Mouse (Mus musculus) cerebellum, adult 2 months (tissue): ENCODE results near the gene Atoh1.

Experiments used
- CTCF ChIP-seq: fragments of 200-500 bp; IDR thresholded peaks from 2 replicates; pipeline ENCODE4 v1.5.1; 2011; ENCODE audit warnings: low read depth, mild to moderate bottlenecking, control low read depth, low read length, moderate library complexity, borderline replicate concordance; ENCODE audit not compliant: insufficient read depth
- POLR2A ChIP-seq: fragments of 200-500 bp; IDR thresholded peaks from 2 replicates; pipeline ENCODE4 v1.6.1; 2011; ENCODE audit warnings: low read length, control low read depth, borderline replicate concordance; ENCODE audit not compliant: insufficient read depth

DNA sequence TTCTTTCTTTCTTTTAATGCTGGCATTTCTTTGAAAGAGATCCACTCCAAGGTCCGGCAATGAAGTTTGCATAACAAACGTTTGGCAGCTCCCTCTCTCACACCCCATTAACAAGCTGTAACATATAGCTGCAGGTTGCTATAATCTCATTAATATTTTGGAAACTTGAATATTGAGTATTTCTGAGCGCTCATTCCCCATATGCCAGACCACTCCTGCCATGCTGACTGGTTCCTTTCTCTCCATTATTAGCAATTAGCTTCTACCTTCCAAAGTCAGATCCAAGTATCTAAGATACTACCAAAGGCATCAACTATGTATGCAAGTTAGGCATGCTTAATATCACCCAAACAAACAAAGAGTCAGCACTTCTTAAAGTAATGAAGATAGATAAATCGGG is 4.4 kb downstream of the Atoh1 start:
- TF ChIP-seq CTCF (no peak), POLR2A (no peak)
